Mouse (Mus musculus): ENCODE measurements at regions not wholly inside any gene's neighbourhood (a gene's known extent, or its start where the extent isn't known, plus 50 kb on each side); places are given as distances from the start of the nearest gene placed in this dataset.

DNA sequence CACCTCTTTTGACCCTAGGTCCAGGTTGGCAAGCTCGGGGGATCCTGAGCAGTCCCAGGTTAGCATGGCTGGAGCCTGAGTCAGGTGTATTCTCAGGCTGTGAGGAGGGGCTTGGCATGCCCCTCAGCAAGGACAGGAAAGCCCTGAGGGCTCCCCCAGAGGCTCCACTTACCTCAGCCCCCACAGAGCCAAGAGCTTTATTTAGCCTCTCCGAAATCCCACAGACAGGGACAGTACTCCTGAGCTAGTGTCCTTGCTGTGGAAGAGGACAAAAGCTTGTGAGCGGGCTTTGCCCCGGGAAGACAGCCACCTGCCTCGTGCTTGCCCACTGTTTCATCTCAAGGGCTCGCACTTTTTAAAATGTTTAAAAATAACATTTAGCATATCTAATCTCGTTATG is 118.7 kb downstream of the Sec61b start:
- Histone ChIP-seq H3K9me3 (ENCODE audit: control insufficient read depth, low read length) (no peaks in the 10 kb centered on the region), H3K4me3 (ENCODE audit: low read depth, low read length) (no peak overlapping the region), H3K27ac (ENCODE audit: low read depth, low read length) (no peak overlapping the region), H3K9ac (ENCODE audit: low read length) (no peak overlapping the region), H3K36me3 (ENCODE audit: control insufficient read depth, insufficient read depth, low read length) (no peaks in the 10 kb centered on the region), H3K27me3 (ENCODE audit: control insufficient read depth, insufficient read depth, low read length) (no peaks in the 10 kb centered on the region; the same call in 1 of the 2 replicates), H3K4me2 (no peak overlapping the region), H3K4me1 (ENCODE audit: control insufficient read depth, insufficient read depth, low read length) (no peaks in the 10 kb centered on the region)
- 78% methylated on average over 7 of the region's 7 CpGs for WGBS
- ATAC-seq (ENCODE audit: low FRiP score), result no peak
- no peak for DNase-seq (ENCODE audit: low spot score, missing footprints)

DNA sequence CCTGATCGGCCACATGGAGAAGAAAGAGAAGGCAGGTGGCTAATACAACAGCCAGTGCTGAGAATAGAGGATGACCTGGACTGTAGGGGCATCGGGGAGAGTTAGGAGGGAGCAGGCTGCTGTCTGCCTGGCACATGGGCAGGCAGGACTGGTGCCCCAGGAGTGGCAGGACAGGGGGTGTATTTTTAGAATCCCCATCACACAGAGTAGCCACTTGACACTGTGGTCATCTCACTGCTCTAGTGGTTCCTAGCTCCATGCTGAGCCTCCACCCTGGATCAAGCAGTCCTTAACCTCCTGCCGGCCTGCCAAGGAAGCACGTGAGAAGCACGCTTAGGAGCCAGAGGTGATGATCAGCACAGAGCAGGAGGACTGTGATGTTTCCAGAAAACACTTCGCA is 119.7 kb downstream of the Sec61b start:
- Histone ChIP-seq H3K27ac (ENCODE audit: low read depth, low read length) (no peak overlapping the region), H3K4me2 (no peak overlapping the region), H3K9me3 (ENCODE audit: control insufficient read depth, low read length) (no peaks in the 10 kb centered on the region), H3K27me3 (ENCODE audit: control insufficient read depth, insufficient read depth, low read length) (no peaks in the 10 kb centered on the region), H3K4me1 (ENCODE audit: control insufficient read depth, insufficient read depth, low read length) (no peaks in the 10 kb centered on the region), H3K36me3 (ENCODE audit: control insufficient read depth, insufficient read depth, low read length) (no peaks in the 10 kb centered on the region), H3K9ac (ENCODE audit: low read length) (no peak overlapping the region), H3K4me3 (ENCODE audit: low read depth, low read length) (no peak overlapping the region)
- DNase-seq (ENCODE audit: low spot score, missing footprints) (no peak), ATAC-seq (ENCODE audit: low FRiP score) (no peak)
- 73% methylated on average over 6 of the region's 6 CpGs for WGBS

DNA sequence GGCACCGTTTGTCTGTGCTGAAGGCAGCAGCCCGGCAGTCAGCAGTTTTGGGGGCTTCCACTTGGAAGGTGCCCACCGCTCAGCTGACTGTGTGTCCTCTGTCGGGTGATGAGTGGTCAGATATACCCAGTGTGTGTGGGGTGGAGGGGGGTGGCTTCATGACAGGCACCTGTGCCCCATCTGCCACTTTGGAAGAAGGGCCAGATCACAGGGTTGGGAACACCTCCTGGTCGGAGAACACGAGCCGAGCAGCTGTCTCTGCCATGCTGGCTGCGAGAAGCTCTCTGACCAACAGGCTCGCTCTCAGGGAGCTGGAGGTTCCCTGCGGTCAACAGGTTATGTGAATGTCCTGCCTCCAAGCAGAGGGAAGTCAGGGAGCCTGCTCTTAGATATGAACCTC is 121.4 kb downstream of the Sec61b start:
- H3K4me2 ChIP-seq, result no peak overlapping the region
- H3K4me1 ChIP-seq (ENCODE audit: control insufficient read depth, insufficient read depth, low read length), result no peaks in the 10 kb centered on the region
- no peaks in the 10 kb centered on the region for H3K9me3 ChIP-seq (ENCODE audit: control insufficient read depth, low read length)
- no peak overlapping the region for H3K27ac ChIP-seq (ENCODE audit: low read depth, low read length)
- H3K27me3 ChIP-seq (ENCODE audit: control insufficient read depth, insufficient read depth, low read length), result no peaks in the 10 kb centered on the region
- WGBS, result 91% methylated on average over 10 of the region's 10 CpGs
- DNase-seq (ENCODE audit: low spot score, missing footprints) (no peak), ATAC-seq (ENCODE audit: low FRiP score) (no peak)
- H3K4me3 ChIP-seq (ENCODE audit: low read depth, low read length), result no peak overlapping the region
- no peak overlapping the region for H3K9ac ChIP-seq (ENCODE audit: low read length)
- no peaks in the 10 kb centered on the region for H3K36me3 ChIP-seq (ENCODE audit: control insufficient read depth, insufficient read depth, low read length)

DNA sequence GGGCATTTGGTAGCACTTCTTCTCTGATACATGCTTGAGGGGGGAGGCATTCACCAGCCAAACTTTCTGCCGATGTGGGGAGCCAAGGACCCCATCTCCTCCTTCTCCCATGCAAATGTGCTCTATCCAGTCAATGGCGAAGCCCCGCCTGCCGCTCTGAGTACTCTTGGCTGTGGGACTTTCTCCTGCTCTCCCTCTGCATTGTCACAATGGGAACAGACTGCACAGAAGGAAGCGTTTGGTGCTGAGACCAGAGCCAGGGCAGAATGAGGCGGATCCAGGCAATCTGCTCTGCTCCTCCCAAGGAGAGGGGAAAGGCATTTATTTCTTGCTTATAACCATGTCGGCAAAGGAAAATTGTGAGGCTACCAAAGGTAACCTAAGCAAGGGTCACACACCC is 123.1 kb downstream of the Sec61b start:
- H3K4me2 ChIP-seq, result no peak overlapping the region
- H3K4me3 ChIP-seq (ENCODE audit: low read depth, low read length), result no peak overlapping the region
- 68% methylated on average over 7 of the region's 7 CpGs for WGBS
- H3K9ac ChIP-seq (ENCODE audit: low read length), result no peak overlapping the region
- no peaks in the 10 kb centered on the region for H3K4me1 ChIP-seq (ENCODE audit: control insufficient read depth, insufficient read depth, low read length)
- ATAC-seq (ENCODE audit: low FRiP score), result no peak
- no peaks in the 10 kb centered on the region for H3K9me3 ChIP-seq (ENCODE audit: control insufficient read depth, low read length)
- H3K27me3 ChIP-seq (ENCODE audit: control insufficient read depth, insufficient read depth, low read length), result no peaks in the 10 kb centered on the region
- no peak for DNase-seq (ENCODE audit: low spot score, missing footprints)
- no peak overlapping the region for H3K27ac ChIP-seq (ENCODE audit: low read depth, low read length)
- no peaks in the 10 kb centered on the region for H3K36me3 ChIP-seq (ENCODE audit: control insufficient read depth, insufficient read depth, low read length)

DNA sequence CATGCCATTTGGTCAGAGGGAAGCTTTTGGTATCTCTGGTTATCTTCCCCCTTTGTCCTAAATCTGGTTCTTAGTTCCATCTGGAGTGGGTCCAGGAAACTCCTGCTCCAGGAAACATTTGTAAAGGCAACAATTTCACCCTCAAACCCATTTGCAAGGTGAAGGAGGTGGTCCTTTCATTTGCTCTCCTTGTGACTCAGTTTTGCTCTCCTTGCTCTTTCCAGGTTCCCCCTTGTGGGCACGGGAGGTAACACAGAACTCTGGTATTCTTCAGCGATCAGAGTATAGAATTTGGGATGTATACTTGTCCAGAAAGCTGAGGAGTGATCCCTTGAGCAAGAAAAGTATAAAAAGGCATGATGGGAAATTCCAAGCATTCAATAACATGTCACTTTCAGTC is 123.8 kb downstream of the Sec61b start:
- no peaks in the 10 kb centered on the region for H3K36me3 ChIP-seq (ENCODE audit: control insufficient read depth, insufficient read depth, low read length)
- DNase-seq (ENCODE audit: low spot score, missing footprints) (no peak), ATAC-seq (ENCODE audit: low FRiP score) (no peak)
- no peaks in the 10 kb centered on the region for H3K27me3 ChIP-seq (ENCODE audit: control insufficient read depth, insufficient read depth, low read length)
- H3K4me1 ChIP-seq (ENCODE audit: control insufficient read depth, insufficient read depth, low read length), result no peaks in the 10 kb centered on the region
- H3K9ac ChIP-seq (ENCODE audit: low read length), result no peak overlapping the region
- H3K9me3 ChIP-seq (ENCODE audit: control insufficient read depth, low read length), result no peaks in the 10 kb centered on the region
- no peak overlapping the region for H3K27ac ChIP-seq (ENCODE audit: low read depth, low read length)
- no peak overlapping the region for H3K4me2 ChIP-seq
- no peak overlapping the region for H3K4me3 ChIP-seq (ENCODE audit: low read depth, low read length)
- 48% methylated on average over 2 of the region's 2 CpGs for WGBS

DNA sequence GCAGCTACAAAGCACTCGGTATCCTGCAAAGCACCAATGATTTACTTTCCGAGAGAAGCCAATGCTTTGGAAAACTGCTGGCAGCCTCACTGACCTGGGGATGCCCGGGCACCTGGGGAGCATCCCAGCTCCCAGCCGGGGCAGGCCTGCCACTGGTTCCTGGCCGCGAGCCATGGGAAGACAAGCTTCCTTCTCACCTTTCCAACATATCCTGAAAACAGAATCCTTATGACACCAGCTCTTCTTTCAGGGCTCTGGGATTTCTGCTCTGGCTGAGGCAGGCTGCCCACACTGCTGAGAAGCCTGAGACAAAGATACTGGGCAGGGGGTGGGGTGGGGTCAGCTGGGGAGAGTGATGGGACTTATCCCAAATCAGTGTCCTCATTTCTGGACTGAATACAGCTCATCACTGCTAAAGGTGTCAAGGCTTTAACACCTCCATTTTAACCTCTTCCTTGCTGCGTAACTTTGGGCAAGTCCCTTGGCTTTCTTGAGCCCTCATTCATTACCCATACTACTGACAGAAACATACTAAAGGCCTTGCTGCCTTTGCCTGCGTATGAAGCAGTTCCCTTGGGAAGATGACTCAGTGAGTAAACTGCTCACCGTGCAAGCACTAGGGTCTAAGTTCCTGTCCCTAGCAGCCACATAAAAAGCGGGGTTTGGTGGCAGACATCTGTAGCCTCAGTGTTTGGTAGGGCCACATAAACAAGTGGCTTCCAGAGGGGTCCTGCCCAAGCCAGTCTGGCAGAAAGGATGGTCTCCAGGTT is 127.0 kb downstream of the Sec61b start:
- no peak overlapping the region for H3K9ac ChIP-seq (ENCODE audit: low read length)
- no peak overlapping the region for H3K27ac ChIP-seq (ENCODE audit: low read depth, low read length)
- no peak overlapping the region for H3K4me3 ChIP-seq (ENCODE audit: low read depth, low read length)
- no peaks in the 10 kb centered on the region for H3K36me3 ChIP-seq (ENCODE audit: control insufficient read depth, insufficient read depth, low read length)
- no peak for ATAC-seq (ENCODE audit: low FRiP score)
- 83% methylated on average over 10 of the region's 10 CpGs for WGBS
- H3K9me3 ChIP-seq (ENCODE audit: control insufficient read depth, low read length), result no peaks in the 10 kb centered on the region
- H3K4me2 ChIP-seq, result no peak overlapping the region
- H3K4me1 ChIP-seq (ENCODE audit: control insufficient read depth, insufficient read depth, low read length), result no peaks in the 10 kb centered on the region
- no peak for DNase-seq (ENCODE audit: low spot score, missing footprints)
- H3K27me3 ChIP-seq (ENCODE audit: control insufficient read depth, insufficient read depth, low read length), result no peaks in the 10 kb centered on the region

DNA sequence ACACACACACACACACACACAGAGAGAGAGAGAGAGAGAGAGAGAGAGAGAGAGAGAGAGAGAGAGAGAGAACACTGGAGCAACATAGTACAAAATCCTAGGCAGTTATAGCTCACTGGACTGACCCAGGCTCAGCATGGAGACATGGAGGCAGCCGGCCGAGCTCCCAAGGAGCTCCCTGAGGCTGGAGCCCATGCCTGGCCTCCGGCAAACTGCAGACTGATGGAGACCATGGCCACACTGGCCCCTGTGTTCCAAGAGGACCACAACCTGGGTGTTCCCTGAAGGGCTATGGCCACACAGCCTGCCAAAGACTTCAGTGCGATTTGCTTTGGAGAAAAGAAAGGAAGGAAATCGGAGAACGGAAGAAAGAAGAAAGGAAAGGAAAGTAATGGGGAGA is 128.9 kb downstream of the Sec61b start:
- Histone ChIP-seq H3K4me3 (ENCODE audit: low read depth, low read length) (no peak overlapping the region), H3K27ac (ENCODE audit: low read depth, low read length) (no peak overlapping the region), H3K4me2 (no peak overlapping the region), H3K36me3 (ENCODE audit: control insufficient read depth, insufficient read depth, low read length) (no peaks in the 10 kb centered on the region), H3K9me3 (ENCODE audit: control insufficient read depth, low read length) (no peaks in the 10 kb centered on the region), H3K9ac (ENCODE audit: low read length) (no peak overlapping the region), H3K27me3 (ENCODE audit: control insufficient read depth, insufficient read depth, low read length) (no peaks in the 10 kb centered on the region), H3K4me1 (ENCODE audit: control insufficient read depth, insufficient read depth, low read length) (no peaks in the 10 kb centered on the region)
- DNase-seq (ENCODE audit: low spot score, missing footprints) (no peak), ATAC-seq (ENCODE audit: low FRiP score) (no peak)
- WGBS, result 77% methylated on average over 6 of the region's 6 CpGs

DNA sequence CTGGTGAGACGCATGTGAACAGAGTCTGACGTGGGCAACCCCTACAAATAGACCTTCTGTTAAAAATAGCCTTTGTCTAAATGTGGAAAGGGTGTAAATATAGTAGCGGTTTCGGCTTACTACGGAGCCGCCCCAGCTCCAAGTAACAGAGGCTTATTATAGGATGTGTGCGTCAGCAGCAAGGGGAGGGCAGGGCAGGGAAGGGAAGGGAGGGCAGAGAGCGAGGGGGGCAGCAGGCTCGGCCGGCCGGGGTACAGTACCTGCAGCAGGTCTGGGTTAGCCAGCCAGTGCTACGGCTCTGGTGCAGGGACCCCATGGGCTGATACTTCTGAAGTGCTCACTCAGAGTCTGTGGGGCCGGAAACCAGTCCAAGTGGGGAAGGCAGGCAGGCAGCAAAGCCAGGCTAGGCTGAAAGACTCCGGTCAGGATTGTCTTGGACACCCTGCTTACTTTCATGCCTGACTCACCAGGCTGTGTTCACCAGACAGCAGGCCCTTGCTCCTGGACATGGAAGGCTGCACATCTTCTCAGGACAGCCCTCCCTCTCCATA is 129.5 kb downstream of the Sec61b start:
- no peak for DNase-seq (ENCODE audit: low spot score, missing footprints)
- no peak for ATAC-seq (ENCODE audit: low FRiP score)
- 59% methylated on average over 14 of the region's 14 CpGs for WGBS

DNA sequence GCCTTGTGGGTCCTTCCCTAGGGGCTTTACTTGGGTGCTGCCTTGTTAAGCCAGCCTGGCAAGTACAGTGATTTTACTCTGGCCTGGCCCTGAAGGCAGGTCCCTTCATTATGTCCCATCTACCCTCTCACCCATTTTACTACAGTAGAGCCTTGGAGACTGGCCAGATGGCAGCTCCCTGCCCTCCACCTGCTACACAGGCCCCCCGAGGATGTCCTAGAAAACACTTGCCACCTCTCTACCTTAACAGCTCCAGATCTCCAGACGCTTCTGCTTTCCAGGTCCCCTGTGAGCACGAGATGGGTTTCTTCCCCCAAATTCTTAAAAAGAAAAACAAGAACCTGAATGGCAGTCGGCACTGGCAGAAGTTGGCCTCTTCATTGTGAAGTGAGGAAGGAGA is 131.2 kb downstream of the Sec61b start:
- no peak overlapping the region for H3K4me3 ChIP-seq (ENCODE audit: low read depth, low read length)
- DNase-seq (ENCODE audit: low spot score, missing footprints) (no peak), ATAC-seq (ENCODE audit: low FRiP score) (no peak)
- no peaks in the 10 kb centered on the region for H3K36me3 ChIP-seq (ENCODE audit: control insufficient read depth, insufficient read depth, low read length)
- no peak overlapping the region for H3K9ac ChIP-seq (ENCODE audit: low read length)
- H3K27ac ChIP-seq (ENCODE audit: low read depth, low read length), result no peak overlapping the region
- no peaks in the 10 kb centered on the region for H3K27me3 ChIP-seq (ENCODE audit: control insufficient read depth, insufficient read depth, low read length)
- H3K4me2 ChIP-seq, result no peak overlapping the region
- 0 out of 2 replicates have a peak, but pooled peaks cover 3% of the 10 kb centered on the region for H3K4me1 ChIP-seq (ENCODE audit: control insufficient read depth, insufficient read depth, low read length)
- 86% methylated on average over 4 of the region's 4 CpGs for WGBS
- no peaks in the 10 kb centered on the region for H3K9me3 ChIP-seq (ENCODE audit: control insufficient read depth, low read length)

More for the DNA sequence above, 129.5 kb downstream of the Sec61b start:
- Histone ChIP-seq H3K36me3 (ENCODE audit: control insufficient read depth, insufficient read depth, low read length) (no peaks in the 10 kb centered on the region), H3K27me3 (ENCODE audit: control insufficient read depth, insufficient read depth, low read length) (no peaks in the 10 kb centered on the region), H3K9me3 (ENCODE audit: control insufficient read depth, low read length) (no peaks in the 10 kb centered on the region), H3K4me1 (ENCODE audit: control insufficient read depth, insufficient read depth, low read length) (0 out of 2 replicates have a peak, but pooled peaks cover 3% of the 10 kb centered on the region), H3K27ac (ENCODE audit: low read depth, low read length) (no peak overlapping the region), H3K4me3 (ENCODE audit: low read depth, low read length) (no peak overlapping the region), H3K4me2 (peak overlapping the region; percentile 4; the same call in 1 of the 2 replicates), H3K9ac (ENCODE audit: low read length) (no peak overlapping the region)
